Mouse (Mus musculus) forebrain, embryonic 16.5 days (tissue): Measurements from ENCODE around the gene Vcl. TPM values are rescaled to one million over a fixed set of nuclear protein-coding genes. Genes with fewer than 3 reads are reported as not detected.

Source experiments
- ATAC-seq: fragments of 200-750 bp; cut with Nextera tagmentation; 2 replicates; pipeline ENCODE4 v1.8.0; 2017; ENCODE audit warnings: mild to moderate bottlenecking, moderate library complexity
- H3K27ac ChIP-seq: fragments of 300-500 bp; sonication (generic); 2 replicates; pipeline ENCODE4 v1.5.1; 2014; ENCODE audit warnings: low read length, control low read depth
- H3K27me3 ChIP-seq: fragments of 300-500 bp; sonication (generic); replicated peaks from 2 replicates; pipeline ENCODE4 v1.6.1; 2014; ENCODE audit warnings: low read length; ENCODE audit not compliant: control insufficient read depth, insufficient read depth
- H3K36me3 ChIP-seq: fragments of 300-500 bp; sonication (generic); 2 replicates; pipeline ENCODE4 v1.6.1; 2014; ENCODE audit not compliant: control insufficient read depth, insufficient read depth
- H3K4me1 ChIP-seq: fragments of 300-500 bp; sonication (generic); replicated peaks from 2 replicates; pipeline ENCODE4 v1.6.1; 2014; ENCODE audit warnings: low read length; ENCODE audit not compliant: control insufficient read depth, insufficient read depth
- H3K4me2 ChIP-seq: fragments of 300-500 bp; sonication (generic); 2 replicates; pipeline ENCODE4 v1.6.1; 2014; ENCODE audit warnings: mild to moderate bottlenecking, low read length, control low read depth
- H3K4me3 ChIP-seq: fragments of 300-500 bp; sonication (generic); replicated peaks from 2 replicates; pipeline ENCODE4 v1.5.1; 2014; ENCODE audit warnings: mild to moderate bottlenecking, low read length, control low read depth
- H3K9ac ChIP-seq: fragments of 300-500 bp; sonication (generic); replicated peaks from 2 replicates; pipeline ENCODE4 v1.6.1; 2014; ENCODE audit warnings: low read depth, low read length, control low read depth
- H3K9me3 ChIP-seq: fragments of 300-500 bp; sonication (generic); 2 replicates; pipeline ENCODE4 v1.6.1; 2016; ENCODE audit warnings: low read length; ENCODE audit not compliant: control insufficient read depth
- WGBS: fragments of 180-500 bp; shearing (Covaris S2); extraction: QIAGEN DNeasy Blood & Tissue Kit; methylation state at CpG from one replicate; pipeline ENCODE4 v1.1.7; 2014; 5-methylcytosine and 5-hydroxymethylcytosine counted together
- polyA plus RNA-seq: library from polyadenylated mRNA; unstranded; fragments of >200 nt; fragmentation: Nextera tagmentation; extraction: Ambion mirVana; gene quantifications from 2 replicates; pipeline ENCODE4 v1.2.1, GENCODE M21; 2015

The Vcl gene
- polyA plus RNA-seq, 1 experiment from 2014 or later = 11.4 TPM

DNA sequence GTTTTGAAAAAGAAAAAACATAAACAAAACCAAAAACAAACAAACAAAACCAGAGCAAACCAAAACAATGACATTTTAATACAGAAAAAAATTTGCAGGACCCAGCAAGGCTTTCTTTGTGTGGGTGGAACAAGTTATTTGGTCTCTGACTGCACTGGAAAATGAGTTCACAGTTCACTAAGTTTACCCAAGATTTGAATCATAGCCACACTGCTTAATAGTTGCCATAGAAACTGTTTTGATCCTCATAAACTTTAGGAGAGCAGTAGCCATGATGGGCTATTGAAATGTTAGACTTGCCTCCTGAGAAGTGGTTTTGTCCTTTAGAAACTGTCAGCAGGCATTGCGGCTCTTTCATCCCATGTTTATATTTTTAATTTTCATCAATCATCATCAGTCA is 39.9 kb downstream of the Vcl start:
- 33% methylated on average over 1 of the region's 1 CpGs for WGBS

DNA sequence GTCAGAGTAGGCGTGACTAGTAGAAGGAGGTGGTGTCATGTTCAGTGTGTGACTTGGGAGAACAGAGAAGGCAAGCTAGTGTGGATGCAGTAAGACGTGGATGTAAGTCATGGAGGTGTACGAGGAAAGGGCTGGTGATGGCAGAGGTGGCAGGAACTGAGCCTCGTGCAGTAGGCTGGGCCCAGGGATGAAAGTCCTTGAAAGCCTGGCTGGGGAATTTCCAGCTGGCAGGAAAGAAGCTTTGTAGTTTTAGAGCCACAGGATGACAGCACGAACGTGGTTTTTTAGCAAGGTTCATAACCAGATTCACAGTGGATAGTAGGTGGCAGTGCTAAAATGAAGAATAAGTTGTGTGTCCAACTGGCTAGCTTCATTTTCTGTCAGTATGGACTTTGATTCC is 41.2 kb downstream of the Vcl start:
- Histone ChIP-seq H3K27ac (peak overlapping the region; percentile 43), H3K4me2 (no peak overlapping the region; the same call in 1 of the 2 replicates)
- 24% methylated on average over 6 of the region's 6 CpGs for WGBS

More for the DNA sequence above, 39.9 kb downstream of the Vcl start:
- no peaks in the 10 kb centered on the region for H3K9me3 ChIP-seq
- H3K36me3 ChIP-seq = no peaks in the 10 kb centered on the region
- ATAC-seq = no peak
- no peaks in the 10 kb centered on the region for H3K27me3 ChIP-seq
- H3K4me2 ChIP-seq = no peak overlapping the region
- H3K27ac ChIP-seq = no peak overlapping the region
- H3K9ac ChIP-seq = no peak overlapping the region
- H3K4me3 ChIP-seq = no peak overlapping the region
- peaks cover 24% of the 10 kb centered on the region for H3K4me1 ChIP-seq

DNA sequence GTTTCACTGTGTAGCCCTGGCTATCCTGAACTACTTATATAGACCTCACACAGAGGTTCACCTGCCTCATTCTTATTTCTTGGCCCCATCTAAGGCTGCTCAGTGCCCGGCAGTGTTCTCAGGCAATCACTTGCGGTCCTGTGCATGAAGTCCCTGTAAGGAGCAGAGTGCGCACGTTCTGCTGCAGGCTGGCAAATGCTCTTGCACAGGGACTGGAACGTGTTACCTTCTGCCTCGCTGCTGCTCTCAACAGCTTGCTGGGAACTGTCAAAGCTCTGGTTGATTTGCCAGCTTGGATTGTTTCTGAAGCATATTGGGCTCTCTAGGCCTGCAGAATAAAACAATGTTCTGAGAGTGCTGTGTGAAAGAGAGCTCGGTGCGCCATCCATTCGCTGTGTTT is 41.7 kb downstream of the Vcl start:
- WGBS = 22% methylated on average over 9 of the region's 9 CpGs
- Histone ChIP-seq H3K27me3 (no peaks in the 10 kb centered on the region), H3K4me3 (no peak overlapping the region), H3K4me2 (peak overlapping the region; percentile 20), H3K36me3 (no peaks in the 10 kb centered on the region), H3K4me1 (peaks cover 22% of the 10 kb centered on the region), H3K9ac (0 out of 2 replicates have a peak overlapping the region, but pooled peaks have one; percentile 9), H3K9me3 (no peaks in the 10 kb centered on the region), H3K27ac (peak overlapping the region; percentile 35)
- peak; percentile 89 for ATAC-seq

More for the DNA sequence above, 41.2 kb downstream of the Vcl start:
- no peaks in the 10 kb centered on the region for H3K27me3 ChIP-seq
- no peaks in the 10 kb centered on the region for H3K36me3 ChIP-seq
- ATAC-seq = no peak
- H3K4me3 ChIP-seq = no peak overlapping the region
- H3K4me1 ChIP-seq = peaks cover 24% of the 10 kb centered on the region
- no peaks in the 10 kb centered on the region for H3K9me3 ChIP-seq
- H3K9ac ChIP-seq = no peak overlapping the region

DNA sequence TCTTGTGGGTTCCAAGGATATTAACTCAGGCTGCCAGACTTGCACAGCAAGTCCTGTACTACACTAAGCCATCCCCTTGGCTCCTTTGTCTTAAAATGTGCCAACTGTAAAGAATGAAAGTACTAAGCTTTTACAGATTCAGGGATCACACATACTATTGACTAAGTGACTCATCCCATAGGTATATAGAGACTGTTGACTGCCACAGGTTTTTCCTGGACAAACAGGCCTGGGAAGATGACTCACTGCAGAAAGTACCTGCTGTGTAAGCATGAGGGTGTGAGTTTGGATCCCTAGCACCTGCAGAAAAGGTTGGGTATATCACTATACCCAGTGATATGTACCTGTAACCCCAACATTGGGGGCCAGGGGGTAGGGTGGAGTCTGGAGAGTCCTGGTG is 44.6 kb downstream of the Vcl start:
- Histone ChIP-seq H3K36me3 (no peaks in the 10 kb centered on the region), H3K27ac (no peak overlapping the region), H3K9me3 (no peaks in the 10 kb centered on the region), H3K27me3 (no peaks in the 10 kb centered on the region), H3K4me3 (no peak overlapping the region), H3K4me2 (no peak overlapping the region), H3K4me1 (peaks cover 13% of the 10 kb centered on the region), H3K9ac (no peak overlapping the region)
- ATAC-seq = no peak

DNA sequence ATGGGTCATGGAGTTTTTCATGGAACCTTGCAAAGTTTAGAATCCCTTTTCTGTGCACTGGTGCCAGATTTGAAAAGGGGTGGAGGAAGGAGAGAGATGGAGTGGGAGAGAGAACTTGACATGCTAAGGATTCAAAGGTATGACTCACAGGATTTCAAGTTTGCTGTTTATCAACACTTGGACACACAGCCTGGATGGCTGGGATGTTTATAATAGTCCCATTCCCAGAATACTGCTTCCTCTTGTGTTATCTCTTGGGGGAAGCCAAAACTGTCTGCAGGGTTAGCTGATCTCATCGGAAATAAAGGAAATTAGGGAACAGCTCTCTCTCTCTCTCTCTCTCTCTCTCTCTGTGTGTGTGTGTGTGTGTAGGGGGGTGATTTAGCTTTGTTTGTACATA is 47.5 kb downstream of the Vcl start:
- Histone ChIP-seq H3K4me1 (no peaks in the 10 kb centered on the region; the same call in 1 of the 2 replicates), H3K36me3 (no peaks in the 10 kb centered on the region), H3K9ac (no peak overlapping the region), H3K27me3 (no peaks in the 10 kb centered on the region), H3K27ac (no peak overlapping the region), H3K9me3 (no peaks in the 10 kb centered on the region), H3K4me3 (no peak overlapping the region), H3K4me2 (no peak overlapping the region)
- ATAC-seq = no peak
- WGBS = 83% methylated on average over 1 of the region's 1 CpGs

DNA sequence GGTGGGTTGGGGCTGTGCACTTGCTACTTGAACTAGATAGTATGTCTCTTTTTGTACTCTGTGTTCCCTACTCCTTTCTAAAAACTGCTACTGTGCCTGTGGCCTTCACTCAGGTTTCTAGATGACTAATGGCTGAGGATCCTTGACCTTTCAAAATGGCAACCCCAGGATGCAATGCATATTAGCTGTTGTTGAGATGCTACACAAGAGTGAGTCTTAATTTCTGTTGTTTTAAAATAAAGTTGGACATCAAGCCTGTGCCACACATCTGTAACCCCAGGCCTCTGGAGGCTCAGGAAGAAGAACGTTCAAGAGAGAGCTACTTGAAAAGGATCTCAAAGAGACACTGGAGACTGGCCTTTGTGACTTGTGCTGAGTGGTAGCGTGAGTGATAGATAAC is 48.5 kb downstream of the Vcl start:
- Histone ChIP-seq H3K27me3 (no peaks in the 10 kb centered on the region), H3K9me3 (no peaks in the 10 kb centered on the region), H3K4me3 (no peak overlapping the region), H3K36me3 (no peaks in the 10 kb centered on the region), H3K4me1 (no peaks in the 10 kb centered on the region), H3K9ac (no peak overlapping the region), H3K27ac (no peak overlapping the region), H3K4me2 (no peak overlapping the region)
- no peak for ATAC-seq
- WGBS = 70% methylated on average over 2 of the region's 2 CpGs

DNA sequence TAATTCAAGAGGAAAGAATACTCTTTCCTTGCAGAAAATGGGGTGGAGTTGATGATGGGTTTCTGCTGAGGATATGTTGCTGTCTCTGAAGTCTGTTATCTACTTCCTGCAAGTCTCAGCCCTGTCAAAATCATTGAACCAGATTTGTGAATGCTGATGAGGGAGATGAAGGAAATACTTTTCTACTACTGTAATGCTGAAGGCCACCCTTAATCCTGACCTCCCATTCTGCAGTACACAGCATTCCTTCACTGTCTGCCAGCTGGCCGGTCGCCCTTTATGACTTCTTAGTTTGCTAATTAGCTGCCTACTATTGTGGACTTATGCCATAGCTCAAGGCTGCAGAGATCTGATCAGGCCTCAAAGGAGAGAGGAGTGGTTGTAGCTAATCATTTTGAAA is 54.6 kb downstream of the Vcl start:
- no peaks in the 10 kb centered on the region for H3K9me3 ChIP-seq
- H3K4me3 ChIP-seq = no peak overlapping the region
- H3K36me3 ChIP-seq = no peaks in the 10 kb centered on the region
- H3K27me3 ChIP-seq = no peaks in the 10 kb centered on the region
- H3K27ac ChIP-seq = no peak overlapping the region
- peaks cover 4% of the 10 kb centered on the region; the same call in 1 of the 2 replicates for H3K4me1 ChIP-seq
- no peak overlapping the region for H3K4me2 ChIP-seq
- ATAC-seq = peak; percentile 57; the same call in 1 of the 2 replicates
- no peak overlapping the region for H3K9ac ChIP-seq
- WGBS = 6% methylated on average over 2 of the region's 2 CpGs

DNA sequence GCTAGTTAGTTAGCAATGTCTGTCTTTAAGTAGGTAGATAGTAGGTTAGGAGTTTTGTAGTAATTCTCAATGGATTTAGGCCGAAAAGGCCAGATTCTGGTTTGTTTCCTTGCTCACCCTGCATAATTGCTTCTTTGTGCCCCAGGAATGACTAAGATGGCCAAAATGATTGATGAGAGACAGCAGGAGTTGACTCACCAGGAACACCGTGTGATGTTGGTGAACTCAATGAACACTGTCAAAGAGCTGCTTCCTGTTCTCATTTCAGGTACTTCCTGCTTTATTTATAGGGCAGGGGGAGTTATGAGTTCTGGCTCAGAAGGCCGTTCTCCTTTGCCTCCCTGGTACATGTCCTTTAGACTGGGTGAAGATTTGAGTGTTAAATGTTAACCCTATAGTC is 56.3 kb downstream of the Vcl start:
- Histone ChIP-seq H3K4me1 (peaks cover 4% of the 10 kb centered on the region; the same call in 1 of the 2 replicates), H3K9me3 (no peaks in the 10 kb centered on the region), H3K27ac (no peak overlapping the region), H3K4me2 (no peak overlapping the region), H3K4me3 (no peak overlapping the region), H3K9ac (no peak overlapping the region), H3K27me3 (no peaks in the 10 kb centered on the region), H3K36me3 (no peaks in the 10 kb centered on the region)
- ATAC-seq = no peak
- WGBS = 79% methylated on average over 3 of the region's 3 CpGs

DNA sequence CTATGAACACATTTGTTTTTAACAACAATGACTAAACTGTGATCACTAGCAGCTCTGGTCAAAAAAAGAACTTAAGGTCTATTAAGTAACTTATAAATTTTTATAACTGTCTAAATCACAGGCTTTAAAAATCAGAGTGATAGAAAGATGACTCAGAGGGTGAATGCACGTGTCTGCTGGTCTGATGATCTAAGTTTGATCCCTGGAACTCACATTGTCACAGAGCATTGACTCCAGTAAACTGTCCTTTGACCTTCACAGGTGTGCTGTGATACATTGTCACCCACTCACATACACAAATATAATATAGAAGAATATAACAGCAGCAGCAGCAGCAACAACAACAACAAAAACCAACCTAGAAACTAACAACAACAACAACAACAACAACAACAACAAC is 62.3 kb downstream of the Vcl start:
- WGBS = 87% methylated on average over 1 of the region's 1 CpGs
- ATAC-seq = no peak
- no peak overlapping the region for H3K4me3 ChIP-seq
- no peaks in the 10 kb centered on the region for H3K9me3 ChIP-seq
- H3K27me3 ChIP-seq = no peaks in the 10 kb centered on the region
- H3K4me1 ChIP-seq = 0 out of 2 replicates have a peak, but pooled peaks cover 4% of the 10 kb centered on the region
- H3K9ac ChIP-seq = no peak overlapping the region
- H3K27ac ChIP-seq = no peak overlapping the region
- no peak overlapping the region for H3K4me2 ChIP-seq
- no peaks in the 10 kb centered on the region for H3K36me3 ChIP-seq

DNA sequence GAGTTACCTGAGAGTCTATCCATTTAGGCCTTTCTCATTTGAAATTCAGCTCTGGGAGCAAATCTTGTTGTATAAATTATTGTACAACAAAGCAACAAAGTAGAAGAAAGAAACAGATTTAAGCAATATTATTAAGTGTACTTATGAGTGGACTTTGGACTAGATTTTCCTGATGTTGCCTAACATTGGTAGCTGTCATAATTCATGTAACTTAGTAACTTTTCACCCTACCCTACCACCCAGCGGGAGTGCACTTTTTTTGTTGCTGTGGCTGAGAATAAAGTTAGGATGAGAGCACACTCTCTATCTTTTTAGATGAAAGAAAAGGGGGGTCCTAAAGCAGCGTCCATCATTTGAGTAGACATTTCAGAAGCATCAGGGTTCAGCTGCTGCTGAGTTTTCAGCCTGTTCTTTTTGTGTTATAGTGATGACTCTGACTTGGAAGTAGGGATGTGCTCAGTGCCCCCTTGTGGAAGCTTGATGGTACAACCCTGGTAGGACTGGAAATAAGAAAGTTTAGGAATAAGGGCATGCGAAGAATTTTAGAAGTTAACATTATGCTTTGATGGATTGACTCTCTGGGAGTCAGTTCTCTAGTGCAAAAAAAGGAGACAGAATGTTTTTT is 64.0 kb downstream of the Vcl start:
- Histone ChIP-seq H3K4me1 (peaks cover 13% of the 10 kb centered on the region), H3K4me2 (no peak overlapping the region), H3K27me3 (no peaks in the 10 kb centered on the region), H3K4me3 (no peak overlapping the region), H3K9me3 (no peaks in the 10 kb centered on the region), H3K36me3 (no peaks in the 10 kb centered on the region), H3K9ac (no peak overlapping the region), H3K27ac (no peak overlapping the region)
- WGBS = 53% methylated on average over 3 of the region's 3 CpGs
- ATAC-seq = peak; percentile 65; the same call in 1 of the 2 replicates
